Mouse (Mus musculus) lung, embryonic 15.5 days (tissue): ENCODE measurements at regions not wholly inside any gene's neighbourhood (a gene's known extent, or its start where the extent isn't known, plus 50 kb on each side); places are given as distances from the start of the nearest gene placed in this dataset.

ENCODE experiments used
- ATAC-seq: fragments of 200-750 bp; cut with Nextera tagmentation; 2 replicates; pipeline ENCODE4 v1.8.0; 2017; ENCODE audit warnings: moderate number of reproducible peaks, borderline replicate concordance; ENCODE audit not compliant: low FRiP score, low TSS enrichment; ENCODE audit errors: extremely low read depth
- H3K27ac ChIP-seq: fragments of 300-500 bp; sonication (generic); 2 replicates; pipeline ENCODE4 v1.5.1; 2015; ENCODE audit warnings: moderate library complexity, mild to moderate bottlenecking, inconsistent platforms
- H3K27me3 ChIP-seq: fragments of 300-500 bp; sonication (generic); 2 replicates; pipeline ENCODE4 v1.6.1; 2015; ENCODE audit warnings: inconsistent platforms
- H3K36me3 ChIP-seq: fragments of 300-500 bp; sonication (generic); 2 replicates; pipeline ENCODE4 v1.6.1; 2015; ENCODE audit warnings: inconsistent platforms
- H3K4me1 ChIP-seq: fragments of 300-500 bp; sonication (generic); 2 replicates; pipeline ENCODE4 v1.6.1; 2015; ENCODE audit warnings: inconsistent platforms
- H3K4me2 ChIP-seq: fragments of 300-500 bp; sonication (generic); 2 replicates; pipeline ENCODE4 v1.6.1; 2015; ENCODE audit warnings: inconsistent platforms, mild to moderate bottlenecking, moderate library complexity
- H3K4me3 ChIP-seq: fragments of 300-500 bp; sonication (generic); 2 replicates; pipeline ENCODE4 v1.5.1; 2015; ENCODE audit warnings: mild to moderate bottlenecking, inconsistent platforms
- H3K9ac ChIP-seq: fragments of 300-500 bp; sonication (generic); 2 replicates; pipeline ENCODE4 v1.6.1; 2015; ENCODE audit warnings: inconsistent platforms
- H3K9me3 ChIP-seq: fragments of 300-500 bp; sonication (generic); 2 replicates; pipeline ENCODE4 v1.6.1; 2016; ENCODE audit warnings: inconsistent platforms
- WGBS: fragments of 180-500 bp; shearing (Covaris S2); methylation state at CpG from one replicate; pipeline ENCODE4 v1.1.7; 2015; 5-methylcytosine and 5-hydroxymethylcytosine counted together

DNA sequence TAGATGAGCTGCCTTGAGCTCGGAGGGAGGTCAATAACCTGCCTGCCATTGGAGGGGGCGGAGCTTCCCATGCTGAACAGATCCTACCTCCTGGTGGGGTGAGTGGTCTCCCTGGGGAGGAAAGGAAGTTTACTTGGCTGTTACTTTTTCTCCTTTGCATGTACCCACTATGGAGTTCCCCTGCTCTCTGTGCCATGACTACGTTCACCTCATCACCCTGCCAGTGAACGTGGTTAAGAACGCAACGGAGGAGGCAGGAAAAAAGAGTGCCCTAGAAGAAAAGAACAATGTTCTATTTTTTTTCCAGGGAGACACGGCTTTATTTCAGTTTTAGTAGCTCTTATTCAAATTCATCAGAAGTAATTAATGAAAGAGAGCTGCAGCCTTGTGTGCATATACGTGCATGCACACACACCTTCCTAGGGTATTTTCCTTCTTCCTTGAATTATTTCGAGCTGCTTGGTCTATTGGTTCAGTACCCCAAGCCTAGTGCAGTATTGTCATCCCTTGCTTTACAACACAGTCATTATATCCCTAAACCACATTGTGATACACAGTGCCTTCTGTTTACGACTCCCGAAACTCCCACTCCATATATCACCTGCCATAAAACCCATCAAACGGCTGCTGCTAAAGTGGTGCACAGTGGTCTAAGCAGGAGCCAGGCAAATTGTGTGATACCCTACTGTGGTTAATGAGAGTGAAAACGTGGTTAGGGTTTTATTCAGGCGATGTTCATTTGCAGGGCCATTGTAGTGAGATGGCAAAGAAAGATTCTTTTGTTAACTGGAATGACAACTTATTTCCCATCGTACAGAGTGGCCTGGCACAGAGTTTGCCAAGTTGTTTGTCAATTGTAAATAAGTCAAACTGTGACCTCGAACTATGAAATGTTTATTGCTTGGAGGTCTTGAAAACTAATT is 608.0 kb downstream of the Bcl11a start:
- Histone ChIP-seq H3K4me1 (no peaks in the 10 kb centered on the region), H3K9me3 (no peaks in the 10 kb centered on the region), H3K27me3 (no peaks in the 10 kb centered on the region), H3K9ac (no peak overlapping the region), H3K36me3 (no peaks in the 10 kb centered on the region), H3K4me2 (no peak overlapping the region), H3K27ac (no peak overlapping the region), H3K4me3 (no peak overlapping the region)
- 73% methylated on average over 16 of the region's 16 CpGs for WGBS
- ATAC-seq: no peak

DNA sequence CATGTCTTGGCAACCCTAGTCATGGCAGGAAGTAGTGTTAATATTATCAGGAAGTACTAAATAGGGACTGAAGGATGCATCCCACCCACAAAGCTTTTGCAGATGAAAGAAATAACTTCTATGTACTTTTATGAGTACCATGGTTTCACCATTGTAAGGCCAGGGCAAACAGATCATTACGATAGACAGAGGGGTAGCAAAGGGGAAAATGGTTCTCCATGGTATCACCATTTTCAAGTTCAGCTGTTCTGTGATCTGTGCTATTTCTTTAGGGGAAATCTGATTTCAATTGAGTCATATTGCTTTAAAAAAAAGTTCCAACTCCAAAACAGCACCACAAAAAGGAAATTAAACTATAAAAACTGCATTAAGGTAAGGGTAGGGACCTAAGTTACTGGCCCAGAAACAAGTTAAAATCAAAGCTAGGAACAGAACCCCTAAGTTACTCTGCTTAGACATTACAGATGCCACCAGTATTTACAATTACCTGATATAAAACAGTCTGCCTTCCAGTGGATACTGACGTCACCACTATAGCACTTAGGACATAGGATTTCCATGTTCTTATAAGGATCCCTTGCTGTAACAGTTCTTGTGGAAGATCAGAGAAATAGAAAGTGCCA is 610.4 kb downstream of the Bcl11a start:
- H3K4me3 ChIP-seq: no peak overlapping the region
- no peak overlapping the region for H3K9ac ChIP-seq
- no peaks in the 10 kb centered on the region for H3K9me3 ChIP-seq
- 85% methylated on average over 2 of the region's 2 CpGs for WGBS
- H3K27ac ChIP-seq: no peak overlapping the region
- no peak overlapping the region for H3K4me2 ChIP-seq
- ATAC-seq: no peak
- H3K27me3 ChIP-seq: no peaks in the 10 kb centered on the region
- H3K36me3 ChIP-seq: no peaks in the 10 kb centered on the region
- no peaks in the 10 kb centered on the region for H3K4me1 ChIP-seq

DNA sequence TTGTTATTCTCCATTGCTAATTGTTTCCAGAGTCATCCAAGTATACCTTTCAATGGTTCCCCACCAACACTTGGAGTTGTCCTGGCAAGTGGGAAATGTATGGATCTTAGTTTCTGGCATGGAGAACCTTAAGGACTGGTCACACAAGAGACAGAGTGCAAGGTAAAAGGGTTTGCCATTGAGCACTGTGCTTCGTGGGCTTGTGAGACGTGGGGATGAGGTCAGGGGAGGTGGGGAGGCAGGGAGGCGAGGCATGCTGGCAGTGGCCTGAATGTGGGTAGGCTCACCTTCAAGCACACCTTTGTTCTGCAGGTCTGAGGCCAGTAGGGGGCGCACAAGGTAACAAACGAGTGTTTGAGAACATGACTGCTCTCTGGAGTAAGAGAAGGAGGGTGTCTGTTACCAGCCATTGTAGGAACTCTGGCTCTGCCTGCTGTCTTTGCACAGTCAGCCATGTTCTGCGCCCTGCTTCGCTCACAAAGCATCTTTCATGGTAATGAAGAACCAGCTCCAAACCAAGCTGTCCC is 612.0 kb downstream of the Bcl11a start:
- Histone ChIP-seq H3K9ac (no peak overlapping the region), H3K27ac (no peak overlapping the region), H3K27me3 (no peaks in the 10 kb centered on the region), H3K36me3 (no peaks in the 10 kb centered on the region), H3K4me3 (no peak overlapping the region), H3K4me2 (no peak overlapping the region), H3K9me3 (no peaks in the 10 kb centered on the region), H3K4me1 (no peaks in the 10 kb centered on the region)
- no peak for ATAC-seq
- 40% methylated on average over 7 of the region's 7 CpGs for WGBS

DNA sequence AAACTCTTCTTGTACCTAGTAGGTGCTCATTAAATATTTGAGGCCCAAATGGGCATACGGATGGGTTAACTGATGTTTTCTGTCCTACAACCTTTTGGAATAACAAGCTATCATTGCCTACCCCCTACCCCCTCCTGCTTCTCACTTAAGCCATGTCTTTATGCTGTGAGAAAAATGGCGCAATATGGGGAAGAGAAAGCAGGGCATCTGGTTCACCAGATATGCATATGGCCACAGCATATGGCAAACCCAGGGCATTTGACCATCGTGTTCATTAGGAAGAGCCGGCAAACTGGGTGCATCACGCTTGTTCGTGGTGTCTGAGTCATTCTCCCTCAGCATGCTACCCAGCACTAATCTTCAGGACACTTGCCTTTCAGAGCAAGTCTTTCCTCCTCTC is 616.1 kb downstream of the Bcl11a start:
- Histone ChIP-seq H3K4me1 (no peaks in the 10 kb centered on the region), H3K27ac (no peak overlapping the region), H3K4me2 (no peak overlapping the region), H3K4me3 (no peak overlapping the region), H3K36me3 (no peaks in the 10 kb centered on the region), H3K9me3 (no peaks in the 10 kb centered on the region), H3K9ac (no peak overlapping the region), H3K27me3 (no peaks in the 10 kb centered on the region)
- no peak for ATAC-seq
- WGBS: 89% methylated on average over 6 of the region's 6 CpGs

DNA sequence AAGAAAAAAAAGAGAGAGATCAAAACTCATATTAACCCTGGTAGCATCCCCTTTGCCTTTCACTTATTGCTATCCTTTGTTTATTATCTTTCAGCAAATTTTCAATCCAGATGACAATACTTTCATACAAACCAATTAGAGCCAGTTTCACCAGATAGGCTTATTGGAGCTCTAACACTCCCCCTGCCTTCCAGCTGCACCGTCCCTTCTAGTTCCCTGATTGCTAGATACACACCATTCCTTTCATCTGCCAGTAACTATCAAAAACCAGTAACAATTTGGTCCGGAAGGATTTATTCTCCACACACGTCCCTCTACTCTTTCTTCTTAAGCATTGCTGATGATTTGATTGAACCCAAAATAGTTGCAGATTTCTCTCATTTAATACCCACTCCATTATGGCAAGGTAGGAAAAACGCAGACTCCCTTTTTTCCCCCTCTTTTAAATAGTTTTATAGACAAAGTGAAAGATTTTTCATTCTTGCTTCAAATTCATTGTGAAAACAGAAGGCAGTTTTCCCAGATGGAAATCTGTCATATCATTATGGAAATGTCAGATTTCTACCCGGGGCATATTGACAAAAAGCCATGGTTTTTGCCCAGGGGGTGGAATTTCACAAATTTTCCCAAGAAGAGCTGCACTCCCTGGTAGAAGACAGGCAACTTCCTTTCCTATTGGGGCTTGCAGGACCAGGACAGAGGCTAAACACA is 617.3 kb downstream of the Bcl11a start:
- Histone ChIP-seq H3K9me3 (no peaks in the 10 kb centered on the region), H3K9ac (no peak overlapping the region), H3K36me3 (no peaks in the 10 kb centered on the region), H3K4me2 (no peak overlapping the region), H3K27me3 (no peaks in the 10 kb centered on the region), H3K27ac (no peak overlapping the region), H3K4me3 (no peak overlapping the region), H3K4me1 (no peaks in the 10 kb centered on the region)
- 47% methylated on average over 5 of the region's 5 CpGs for WGBS
- no peak for ATAC-seq

DNA sequence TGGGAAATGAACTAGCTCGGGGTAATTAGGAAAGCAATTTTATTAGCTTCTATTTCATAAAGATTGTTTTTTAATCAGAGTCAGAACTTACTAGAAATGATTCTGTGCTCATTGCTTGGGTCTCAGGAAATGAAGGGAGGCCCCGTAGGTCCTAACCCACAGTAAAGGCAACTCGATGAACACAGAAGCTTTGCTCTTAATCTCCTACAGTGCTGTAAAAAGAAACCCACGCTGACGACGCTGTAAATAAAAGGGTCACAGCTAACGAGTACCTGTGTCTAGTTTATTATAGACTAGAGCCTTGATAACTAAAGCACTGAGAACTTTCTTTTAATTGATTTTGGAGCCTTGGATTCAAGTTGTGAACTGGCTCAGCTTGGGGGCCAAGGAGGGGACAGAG is 618.7 kb downstream of the Bcl11a start:
- WGBS: 52% methylated on average over 7 of the region's 7 CpGs
- no peaks in the 10 kb centered on the region for H3K27me3 ChIP-seq
- no peak overlapping the region for H3K4me3 ChIP-seq
- H3K9ac ChIP-seq: no peak overlapping the region
- no peak overlapping the region for H3K27ac ChIP-seq
- ATAC-seq: no peak
- H3K9me3 ChIP-seq: no peaks in the 10 kb centered on the region
- H3K4me1 ChIP-seq: no peaks in the 10 kb centered on the region
- H3K4me2 ChIP-seq: no peak overlapping the region
- H3K36me3 ChIP-seq: no peaks in the 10 kb centered on the region

DNA sequence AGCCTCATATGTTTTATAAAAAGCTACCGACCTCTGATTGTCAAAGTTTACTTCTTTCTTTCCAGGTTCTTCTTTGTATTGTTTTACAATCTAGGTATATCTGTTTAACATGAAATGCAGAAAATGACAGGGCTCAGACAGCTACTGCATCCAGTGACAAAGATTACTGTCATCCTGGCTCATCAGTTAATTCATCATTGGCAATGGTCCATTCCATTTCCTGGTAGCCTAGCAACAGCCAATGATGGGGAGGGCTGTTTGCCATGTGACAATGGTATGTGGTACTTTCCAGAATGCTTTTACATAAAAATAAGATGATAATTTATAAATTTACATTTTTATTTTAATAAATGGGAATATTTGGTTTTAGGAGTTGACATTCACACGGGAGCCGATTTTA is 630.9 kb downstream of the Bcl11a start:
- ATAC-seq: no peak
- no peaks in the 10 kb centered on the region for H3K36me3 ChIP-seq
- no peaks in the 10 kb centered on the region for H3K4me1 ChIP-seq
- H3K9ac ChIP-seq: no peak overlapping the region
- no peak overlapping the region for H3K27ac ChIP-seq
- H3K4me2 ChIP-seq: no peak overlapping the region
- no peaks in the 10 kb centered on the region for H3K27me3 ChIP-seq
- H3K9me3 ChIP-seq: no peaks in the 10 kb centered on the region
- WGBS: 87% methylated on average over 3 of the region's 3 CpGs
- H3K4me3 ChIP-seq: no peak overlapping the region

DNA sequence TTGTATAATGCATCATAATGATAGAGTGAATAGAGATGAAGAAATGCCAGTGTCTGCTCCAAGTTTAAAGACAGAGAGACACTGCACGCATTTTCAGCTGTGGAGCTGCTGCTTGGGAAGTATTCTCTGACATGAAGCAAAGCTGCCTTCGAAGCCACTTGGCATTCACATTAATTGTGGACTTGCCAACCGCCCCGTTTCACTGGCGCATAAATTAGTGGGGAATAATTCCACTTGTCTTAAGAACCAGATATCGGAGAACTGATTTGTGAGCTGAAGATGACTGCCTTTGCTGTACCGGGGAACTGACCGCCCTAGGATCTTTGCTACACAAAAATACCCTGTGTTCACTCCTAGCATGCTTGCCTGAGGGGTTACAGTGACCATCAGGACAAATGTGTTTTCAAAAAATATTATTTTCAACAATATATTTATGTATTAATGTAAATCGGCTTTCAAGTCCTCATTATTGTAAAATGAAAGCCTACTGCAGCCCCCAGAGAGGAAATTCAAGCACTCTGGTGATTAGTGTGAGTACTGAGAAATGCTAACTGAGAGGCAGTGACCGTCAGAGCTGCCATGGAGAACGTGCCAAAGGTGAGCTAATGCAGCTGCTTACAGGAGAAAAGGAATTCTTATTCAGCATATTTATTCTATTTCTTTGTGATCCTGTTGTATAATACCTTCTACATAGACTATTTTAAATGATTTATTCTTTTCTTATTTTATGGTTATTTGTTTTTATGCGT is 638.9 kb downstream of the Bcl11a start:
- H3K4me2 ChIP-seq: no peak overlapping the region
- H3K4me3 ChIP-seq: no peak overlapping the region
- H3K36me3 ChIP-seq: no peaks in the 10 kb centered on the region
- H3K9me3 ChIP-seq: no peaks in the 10 kb centered on the region
- no peak overlapping the region for H3K27ac ChIP-seq
- no peak overlapping the region for H3K9ac ChIP-seq
- H3K4me1 ChIP-seq: no peaks in the 10 kb centered on the region
- no peak for ATAC-seq
- no peaks in the 10 kb centered on the region for H3K27me3 ChIP-seq
- WGBS: 60% methylated on average over 12 of the region's 12 CpGs

DNA sequence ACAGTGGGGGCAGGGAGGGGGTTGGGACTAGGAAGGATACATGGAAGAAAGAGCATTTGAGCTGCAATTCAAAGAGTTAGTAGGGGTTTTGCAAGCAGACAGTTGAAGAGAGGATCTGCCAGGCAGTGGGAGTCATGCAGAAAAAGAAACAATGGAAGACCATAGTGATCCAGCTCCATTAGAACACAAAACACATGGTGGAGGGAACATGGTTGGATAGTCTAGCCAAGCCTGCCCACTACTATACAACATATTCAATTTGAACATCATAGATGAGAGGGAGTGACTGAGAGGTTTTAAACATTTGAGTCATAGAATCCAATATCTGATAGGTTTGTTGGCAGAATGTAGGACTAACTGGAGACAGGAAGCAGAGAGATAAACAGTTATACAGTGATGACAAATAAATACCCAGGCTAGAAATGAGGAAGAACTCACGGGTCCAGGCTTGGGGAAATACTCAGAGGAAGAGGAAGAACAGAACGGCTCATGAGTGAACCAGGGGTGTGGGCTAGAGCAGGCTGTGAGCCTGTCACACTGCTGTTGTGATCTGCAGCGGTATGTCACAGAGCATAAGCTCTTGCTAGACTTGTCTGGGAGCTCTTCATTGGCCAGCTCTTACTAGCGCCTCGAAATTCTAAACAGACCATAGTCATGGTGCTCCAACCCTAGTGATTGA is 646.5 kb downstream of the Bcl11a start:
- H3K9ac ChIP-seq: no peak overlapping the region
- WGBS: 41% methylated on average over 5 of the region's 5 CpGs

DNA sequence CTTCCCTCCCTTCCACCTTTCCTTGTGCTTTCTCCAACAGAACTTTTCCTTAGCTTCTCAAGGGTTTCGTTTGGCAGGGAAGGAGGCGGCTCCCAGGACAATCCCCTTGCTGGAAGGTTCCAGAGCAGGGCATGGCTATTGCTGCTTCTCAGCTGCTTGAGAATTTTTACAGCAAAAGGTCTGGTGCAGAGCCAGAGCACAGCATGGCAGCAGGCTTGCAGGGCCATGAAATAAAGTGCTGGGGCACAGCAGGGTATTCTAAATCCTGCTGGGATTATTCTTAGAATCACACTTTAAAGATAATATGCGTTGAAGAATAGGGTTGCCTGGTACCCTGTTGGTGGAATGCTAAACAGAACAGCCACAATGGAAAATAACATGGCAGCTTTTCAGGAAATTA is 648.5 kb downstream of the Bcl11a start:
- 42% methylated on average over 3 of the region's 3 CpGs for WGBS
- no peak overlapping the region for H3K4me2 ChIP-seq
- no peaks in the 10 kb centered on the region for H3K4me1 ChIP-seq
- no peak overlapping the region for H3K9ac ChIP-seq
- H3K27ac ChIP-seq: no peak overlapping the region
- ATAC-seq: no peak
- H3K4me3 ChIP-seq: no peak overlapping the region
- no peaks in the 10 kb centered on the region for H3K9me3 ChIP-seq
- H3K36me3 ChIP-seq: no peaks in the 10 kb centered on the region
- no peaks in the 10 kb centered on the region for H3K27me3 ChIP-seq

More for the DNA sequence above, 646.5 kb downstream of the Bcl11a start:
- Histone ChIP-seq H3K9me3 (no peaks in the 10 kb centered on the region), H3K4me2 (no peak overlapping the region), H3K36me3 (no peaks in the 10 kb centered on the region), H3K27ac (no peak overlapping the region), H3K4me3 (no peak overlapping the region), H3K27me3 (no peaks in the 10 kb centered on the region), H3K4me1 (no peaks in the 10 kb centered on the region)
- no peak for ATAC-seq

DNA sequence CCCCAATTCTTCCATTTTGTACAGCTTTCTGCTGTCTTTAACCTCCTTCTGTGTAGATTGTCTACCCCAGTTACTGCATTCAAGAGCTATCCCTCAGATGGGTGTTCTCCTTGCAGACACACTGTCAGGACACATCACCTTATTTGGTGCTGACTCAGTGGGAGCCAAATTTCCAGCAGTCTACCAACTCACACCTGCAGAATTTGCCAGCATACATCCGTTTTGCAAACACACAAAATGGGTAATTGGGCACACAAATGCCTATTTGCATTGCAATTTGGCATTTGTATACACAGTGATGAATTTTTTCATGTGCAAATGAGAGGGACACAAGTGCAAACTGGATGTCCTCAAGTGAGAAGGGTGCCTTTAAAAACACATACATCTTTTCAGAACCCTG is 649.5 kb downstream of the Bcl11a start:
- Histone ChIP-seq H3K4me3 (no peak overlapping the region), H3K36me3 (no peaks in the 10 kb centered on the region), H3K9ac (no peak overlapping the region), H3K27me3 (no peaks in the 10 kb centered on the region), H3K4me1 (no peaks in the 10 kb centered on the region), H3K9me3 (no peaks in the 10 kb centered on the region), H3K27ac (no peak overlapping the region), H3K4me2 (no peak overlapping the region)
- WGBS: 23% methylated on average over 1 of the region's 1 CpGs
- no peak for ATAC-seq
